Mouse (Mus musculus) thymus, adult 18-20 months (tissue): Measurements from ENCODE around the gene Psmc2.

Experiments used
- DNase-seq, 2 experiments: peaks; one replicate each; pipeline ENCODE4 v3.0.0; 2022; ENCODE audit warnings: mixed read lengths in 2 of 2

The Psmc2 gene

GRCm38 (mm10) chr5:21810924-21811323 is 25.8 kb downstream of the Psmc2 start:
- no peak for DNase-seq

- DNase-seq: no peak
These were observed 28.9 kb downstream of the Psmc2 start for GRCm38 (mm10) chr5:21813994-21814393.

GRCm38 (mm10) chr5:21826370-21826769 is 41.3 kb downstream of the Psmc2 start:
- DNase-seq: no peak

- DNase-seq: no peak
These were observed 42.6 kb downstream of the Psmc2 start for GRCm38 (mm10) chr5:21827643-21828042.

- no peak for DNase-seq
These were observed 43.8 kb downstream of the Psmc2 start for GRCm38 (mm10) chr5:21828855-21829254.

- DNase-seq: no peak
These were observed 46.7 kb downstream of the Psmc2 start for GRCm38 (mm10) chr5:21831761-21832160.

GRCm38 (mm10) chr5:21844676-21845075 is 59.6 kb downstream of the Psmc2 start:
- DNase-seq: no peak

- no peak for DNase-seq
These were observed 61.7 kb downstream of the Psmc2 start for GRCm38 (mm10) chr5:21846616-21847290.

GRCm38 (mm10) chr5:21847438-21847837 is 62.4 kb downstream of the Psmc2 start:
- no peak for DNase-seq

GRCm38 (mm10) chr5:21851679-21852340 is 66.7 kb downstream of the Psmc2 start:
- DNase-seq: no peak
